Mouse (Mus musculus): ENCODE results near the gene Omt2a.
"Not testable (repeated sequence)": the region's sequence is repeated elsewhere in the genome, so short reads cannot be mapped to it uniquely, and the experiment has no call there.

The Omt2a gene

DNA sequence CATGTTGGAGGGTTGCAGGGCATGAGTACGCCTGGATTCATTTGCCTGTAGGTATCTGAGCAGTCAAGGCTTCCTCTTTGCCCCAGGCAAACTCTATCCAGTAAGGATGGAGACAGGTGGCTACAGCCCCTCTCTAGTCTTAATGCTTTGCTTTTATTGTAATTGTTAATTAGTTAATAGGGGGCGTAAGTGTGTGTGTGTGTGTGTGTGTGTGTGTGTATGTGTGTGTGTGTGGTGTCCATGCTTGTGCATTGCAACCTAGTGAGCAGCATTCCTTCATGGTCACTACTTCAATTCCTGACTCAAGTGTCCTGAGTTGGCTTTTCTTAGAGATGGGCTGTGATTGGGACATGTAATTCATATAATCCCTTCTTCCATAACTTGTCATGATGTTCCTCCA, at the start of gene Omt2a:
TSS of gene Omt2a (minus strand) at position 101 of the 400 bp plus-strand sequence.
- DNase-seq, result no peak

DNA sequence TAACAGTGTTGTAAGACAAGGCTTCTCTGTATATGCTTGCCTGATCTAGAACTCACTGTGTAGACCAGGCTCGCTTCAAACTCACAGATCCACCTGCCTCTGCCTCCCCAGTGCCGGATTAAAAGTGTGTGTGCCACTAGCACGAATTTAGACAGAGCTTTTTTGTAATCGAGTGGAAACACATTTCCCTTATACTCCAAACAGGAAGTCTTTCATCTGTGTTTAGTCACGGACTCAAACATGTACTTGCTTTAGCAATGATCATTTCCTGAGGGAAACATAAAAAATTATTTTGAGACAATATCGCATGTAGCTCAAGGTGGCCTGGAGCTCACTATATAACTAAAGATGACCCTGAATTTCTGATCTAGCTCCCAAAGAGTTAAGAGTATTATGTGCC, 48.8 kb upstream of the Omt2a start:
- DNase-seq, result no peak

DNA sequence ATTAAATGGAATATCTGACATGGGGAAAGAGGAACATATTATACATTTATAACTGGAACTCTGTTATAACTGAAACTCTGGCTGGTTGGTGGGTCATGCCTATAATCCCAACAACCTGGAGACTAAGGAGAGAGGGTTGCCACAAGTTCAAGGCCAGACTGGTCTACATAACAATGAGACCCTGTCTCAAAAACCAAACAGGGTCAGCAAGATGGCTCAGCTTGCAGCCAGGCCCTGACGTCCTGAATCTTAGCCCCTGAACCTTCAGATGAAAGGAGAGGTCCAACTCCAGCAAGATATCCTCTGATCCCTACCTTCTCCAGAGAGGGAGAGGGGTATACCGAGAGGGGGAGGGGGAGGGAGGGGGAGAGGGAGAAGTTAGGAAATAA, 45.9 kb upstream of the Omt2a start:
- DNase-seq, result no peak

DNA sequence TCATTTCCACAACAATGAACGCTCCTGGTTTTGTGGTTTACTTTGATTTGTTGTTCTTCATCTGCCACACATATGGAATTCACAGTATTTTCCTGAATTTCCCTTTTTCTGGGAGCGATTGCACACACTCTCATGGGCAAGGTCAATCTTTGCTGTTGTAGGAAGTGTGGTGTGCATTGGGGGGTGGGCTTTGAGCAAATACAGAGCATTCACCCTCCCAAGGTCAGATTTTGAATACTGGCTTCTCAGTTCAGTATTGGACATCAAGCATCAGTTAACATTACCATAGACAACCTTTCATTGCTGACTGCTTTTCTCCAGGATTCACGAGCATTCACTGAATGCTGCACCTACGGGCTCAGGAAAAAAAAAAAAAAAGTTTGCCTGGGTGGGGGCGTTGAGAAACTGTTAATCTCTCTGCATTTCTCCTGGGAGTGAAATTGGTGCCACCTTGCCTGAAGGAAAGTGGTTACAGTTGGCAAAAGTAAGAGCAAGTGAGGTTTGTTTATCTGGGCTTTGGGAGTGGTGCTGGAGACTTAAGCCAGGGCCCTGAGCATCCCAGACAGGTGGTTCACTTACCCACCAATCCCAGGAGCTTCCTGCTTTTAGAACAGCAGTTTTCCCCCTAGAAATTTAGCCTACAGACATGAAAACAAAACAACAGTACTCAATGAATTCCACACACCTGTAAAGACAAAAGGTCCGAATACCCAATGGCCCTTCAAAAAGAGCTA, 45.3 kb upstream of the Omt2a start:
- DNase-seq, result no peak

DNA sequence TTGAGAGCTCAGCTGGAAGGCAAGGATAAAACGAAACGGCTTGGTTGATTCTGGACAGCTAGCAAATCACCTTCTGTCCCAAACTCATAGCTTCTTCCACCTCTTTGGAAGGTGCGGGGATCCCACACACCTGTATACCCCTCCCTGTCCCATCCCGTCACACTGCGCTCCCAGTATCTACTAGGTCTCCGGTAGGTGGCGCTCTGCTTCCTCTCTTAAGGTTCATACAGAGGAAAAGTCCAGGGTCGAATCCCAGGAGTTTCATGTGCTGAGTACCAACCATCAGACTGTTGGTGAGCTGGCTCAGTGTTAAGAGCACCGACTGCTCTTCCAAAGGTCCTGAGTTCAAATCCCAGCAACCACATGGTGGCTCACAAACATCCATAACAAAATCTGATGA, 43.5 kb upstream of the Omt2a start:
- peak; percentile 67 to 85 for DNase-seq

- no peak for DNase-seq
Observed at GRCm38 (mm10) chr9:78355611-78356010, 41.0 kb upstream of the Omt2a start, which contains the start of gene Gsta2. Gene Gsta2, minus strand, starts transcription at chr9:78355788.

GRCm38 (mm10) chr9:78354665-78355578, 40.3 kb upstream of the Omt2a start:
- no peak for DNase-seq

DNA sequence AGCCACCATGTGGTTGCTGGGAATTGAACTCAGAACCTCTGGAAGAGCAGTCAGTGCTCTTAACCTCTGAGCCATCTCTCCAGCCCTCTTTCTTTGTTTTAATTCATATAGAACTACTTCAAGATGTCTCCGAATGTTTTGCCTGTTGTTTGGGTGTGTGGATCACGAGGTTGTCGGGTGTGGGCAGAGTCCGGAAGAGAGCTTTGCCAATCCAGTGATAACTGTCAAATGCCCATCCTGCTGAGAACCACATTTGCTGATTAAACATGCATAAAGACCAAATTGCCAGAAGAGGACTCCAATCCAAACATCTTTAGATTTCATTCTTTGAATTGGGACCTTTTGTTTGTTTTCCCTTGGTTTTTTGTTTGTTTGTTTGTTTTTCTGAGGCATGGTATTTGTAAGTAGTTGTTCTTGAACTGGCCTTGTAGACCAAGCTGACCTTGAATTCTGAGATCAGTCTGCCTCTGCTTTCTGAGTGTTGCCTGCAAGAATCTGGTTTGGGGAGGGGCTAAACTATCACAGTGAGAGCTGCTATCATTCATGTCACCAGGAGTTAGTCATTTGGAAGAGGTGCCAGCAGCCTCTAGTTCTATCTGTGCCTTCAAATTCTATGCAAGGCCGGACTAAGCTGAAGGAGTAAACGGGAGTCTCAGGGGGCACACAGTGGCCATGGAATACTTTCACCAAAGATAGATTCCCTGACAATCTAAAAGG, 37.1 kb upstream of the Omt2a start:
- DNase-seq, result no peak

DNA sequence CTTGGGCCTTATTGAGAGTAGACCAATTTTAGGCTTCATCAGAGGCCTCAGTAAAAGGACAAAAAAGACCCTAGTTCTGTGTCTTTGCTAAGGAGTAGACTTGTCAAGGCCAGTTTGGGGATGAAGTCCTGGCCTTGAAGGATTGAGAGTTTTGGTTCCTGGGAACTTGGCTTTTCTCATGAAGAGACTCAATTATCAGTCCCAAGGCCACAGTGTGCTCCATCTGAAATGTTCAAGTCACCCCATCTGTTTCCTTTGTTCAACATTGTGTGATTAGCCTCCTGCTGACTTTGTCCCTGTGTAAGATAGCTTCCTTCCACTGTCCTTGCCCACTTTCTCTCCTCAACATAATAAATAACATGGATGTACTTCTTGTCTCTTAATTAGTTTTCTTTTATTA, 35.4 kb upstream of the Omt2a start:
- DNase-seq, result not testable (repeated sequence)

GRCm38 (mm10) chr9:78349141-78349540, 34.5 kb upstream of the Omt2a start:
- not testable (repeated sequence) for DNase-seq

DNA sequence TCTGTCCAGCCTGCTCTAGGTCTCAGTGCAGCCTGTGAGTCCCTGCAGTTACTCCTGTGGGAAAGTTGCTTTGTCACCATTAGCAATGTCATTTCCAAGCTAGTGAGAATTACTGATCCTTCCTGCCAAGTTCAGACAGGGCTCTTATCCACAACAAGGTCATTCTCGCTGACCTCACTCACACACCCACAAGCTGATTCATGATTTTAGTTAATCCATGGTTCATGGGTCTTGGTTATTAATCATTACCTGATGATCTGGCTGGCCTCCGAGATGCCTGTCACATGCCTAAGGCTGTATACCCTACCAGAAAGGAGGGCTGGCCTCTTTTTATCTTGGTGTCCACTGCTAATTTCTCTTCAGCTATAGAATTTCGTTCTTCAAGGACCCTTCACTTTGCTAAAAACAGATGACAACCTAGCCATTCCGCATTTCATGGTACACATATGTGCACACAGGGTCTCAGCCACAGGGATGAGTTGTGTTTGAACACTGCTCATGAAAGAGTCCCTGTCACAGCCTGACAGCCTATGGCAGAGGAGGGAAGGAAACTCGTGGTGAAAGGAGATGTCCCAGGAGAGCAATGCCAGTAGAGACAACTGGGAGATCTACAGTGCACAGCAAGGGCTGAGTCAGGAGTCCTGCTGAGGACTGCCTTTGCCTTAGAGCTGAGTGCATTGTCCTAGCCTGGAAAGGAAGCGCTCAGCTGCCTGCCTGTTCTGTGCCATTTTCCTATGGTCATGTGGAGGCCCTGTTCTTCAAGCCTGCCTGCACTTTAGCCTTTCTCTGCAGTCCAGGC, 33.8 kb upstream of the Omt2a start:
- DNase-seq, result not testable (repeated sequence)

DNA sequence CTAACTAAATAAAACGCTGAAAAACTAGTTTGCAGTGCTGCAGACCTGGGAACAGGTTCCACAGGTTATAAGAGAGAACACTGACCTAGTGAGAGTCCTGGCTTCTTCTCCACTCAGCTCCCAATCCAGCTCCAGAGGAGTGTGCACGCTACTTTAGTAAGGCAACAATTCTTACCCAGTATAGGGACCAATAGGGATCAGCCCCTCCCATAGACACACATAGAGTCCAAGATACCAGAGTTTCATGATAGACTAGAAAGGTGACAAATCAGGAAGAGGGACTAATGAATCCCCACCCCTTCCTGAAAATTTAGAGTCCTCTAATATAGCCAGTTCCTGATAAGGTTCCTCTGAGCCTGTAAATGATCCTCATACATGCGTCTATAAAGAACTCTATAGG, 32.4 kb upstream of the Omt2a start:
- DNase-seq, result no peak

DNA sequence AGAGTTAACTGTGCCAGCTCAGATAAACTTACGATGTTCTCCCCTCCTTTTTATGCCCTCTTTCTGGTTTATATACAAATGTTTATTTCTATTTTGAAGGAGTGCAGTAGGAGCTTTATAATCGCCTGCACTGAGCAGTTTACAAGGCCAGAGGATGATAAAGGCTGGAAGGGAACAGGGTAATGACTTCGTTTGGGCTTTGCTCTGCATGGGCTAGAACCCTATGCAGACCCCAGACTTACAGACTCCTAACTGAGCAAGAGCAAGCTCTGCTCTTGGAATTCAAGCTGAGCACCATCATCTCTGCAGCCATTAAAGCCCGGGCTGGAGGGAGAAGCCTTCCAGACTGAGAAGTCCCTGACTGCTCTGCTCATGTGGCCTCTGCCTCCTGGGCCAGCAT, 30.6 kb upstream of the Omt2a start:
- not testable (repeated sequence) for DNase-seq

DNA sequence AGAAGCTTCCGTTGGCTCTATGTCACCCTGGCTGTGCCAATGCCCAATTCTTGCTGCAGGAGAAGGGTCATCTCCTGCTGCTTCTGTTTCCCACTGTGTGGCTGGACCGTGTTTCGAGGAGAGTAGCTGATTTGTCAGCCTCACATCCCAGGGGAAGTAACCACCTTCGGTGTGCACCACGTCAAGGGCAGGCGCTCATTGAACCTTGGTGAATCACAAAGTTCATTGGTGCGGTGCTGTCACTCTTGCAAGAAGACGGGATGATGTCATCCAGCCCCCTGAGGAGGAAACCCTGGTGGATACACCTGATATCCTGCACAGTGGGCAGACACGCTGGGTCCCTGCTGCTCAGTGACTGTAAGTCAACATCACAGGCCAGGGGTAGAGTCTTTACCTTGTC, 28.5 kb upstream of the Omt2a start:
- DNase-seq, result not testable (repeated sequence)

- not testable (repeated sequence) for DNase-seq
Observed at GRCm38 (mm10) chr9:78342494-78342893, 27.9 kb upstream of the Omt2a start.

- DNase-seq, result peak; percentile 60 to 68
Observed at GRCm38 (mm10) chr9:78340324-78340723, 25.7 kb upstream of the Omt2a start.

GRCm38 (mm10) chr9:78337050-78337449, 22.5 kb upstream of the Omt2a start:
- DNase-seq, result not testable (repeated sequence)

GRCm38 (mm10) chr9:78327289-78327688, 12.7 kb upstream of the Omt2a start, which contains the start of gene Omt2b:
Gene Omt2b, plus strand, starts transcription at chr9:78327589.
- DNase-seq, result not testable (repeated sequence)

GRCm38 (mm10) chr9:78319499-78319898, 4.9 kb upstream of the Omt2a start:
- DNase-seq, result no peak

- not testable (repeated sequence) for DNase-seq
Observed at GRCm38 (mm10) chr9:78308122-78308521, 6.5 kb downstream of the Omt2a start.

- DNase-seq, result not testable (repeated sequence)
Observed at GRCm38 (mm10) chr9:78299143-78299542, 15.5 kb downstream of the Omt2a start.

- no peak for DNase-seq
Observed at GRCm38 (mm10) chr9:78298232-78298631, 16.4 kb downstream of the Omt2a start.
